Mouse (Mus musculus): ENCODE data around the gene Atp2b2. TPM values are rescaled to one million over a fixed set of nuclear protein-coding genes. Genes with fewer than 3 reads are reported as not detected.

The Atp2b2 gene
- polyA plus RNA-seq, 2 experiments, result 0.55 to 0.91 TPM

GRCm38 (mm10) chr6:113741425-113741824 lies 301.0 kb downstream of the Atp2b2 start:
- no peak overlapping the region for H3K4me3 ChIP-seq (ENCODE audit: insufficient read depth in 1 of 2, low read depth in 2 of 2, low read length in 2 of 2)
- no peak overlapping the region for H3K27ac ChIP-seq
- peaks cover 4% of the 10 kb centered on the region; the same call in 1 of the 2 replicates for H3K36me3 ChIP-seq (replicated peaks; ENCODE audit: control insufficient read depth, insufficient read depth, low read depth)
- H3K27me3 ChIP-seq (ENCODE audit: control insufficient read depth, insufficient read depth, low read length), result no peaks in the 10 kb centered on the region; the same call in 1 of the 2 replicates
- peaks cover 4 to 9% of the 10 kb centered on the region in 2 experiments; a peak in 3 of 4 replicates for H3K4me1 ChIP-seq (replicated peaks; ENCODE audit: control insufficient read depth in 2 of 2, insufficient read depth in 2 of 2, low read length in 1 of 2)
- DNase-seq (ENCODE audit: low read depth in 3 of 3, low spot score in 3 of 3), result no peak
- WGBS (ENCODE audit: insufficient replicate concordance), result 48% methylated on average over 2 of the region's 2 CpGs
- no peak overlapping the region for H3K9ac ChIP-seq (replicated peaks)
- no peak overlapping the region for H3K4me2 ChIP-seq (ENCODE audit: low read depth)
- no peak for ATAC-seq (ENCODE audit: insufficient read depth)
- TF ChIP-seq CTCF (IDR thresholded peaks at IDR 0.05; ENCODE audit: low read depth) (no peak), EP300 (IDR thresholded peaks at IDR 0.05; ENCODE audit: low read depth) (no peak)
- H3K9me3 ChIP-seq (ENCODE audit: control insufficient read depth, low read length), result no peaks in the 10 kb centered on the region

GRCm38 (mm10) chr6:113740236-113741217 lies 301.9 kb downstream of the Atp2b2 start, which contains the start of gene Sec13:
Gene Sec13, minus strand, starts transcription at chr6:113740743.
- DNase-seq (ENCODE audit: low read depth in 3 of 3, low spot score in 3 of 3), result peak; percentile 75 to 79 (median 78)
- Histone ChIP-seq H3K4me1 (replicated peaks; ENCODE audit: control insufficient read depth in 2 of 2, insufficient read depth in 2 of 2, low read length in 1 of 2) (peaks cover 4 to 9% of the 10 kb centered on the region in 2 experiments; a peak in 3 of 4 replicates), H3K27me3 (ENCODE audit: control insufficient read depth, insufficient read depth, low read length) (no peaks in the 10 kb centered on the region), H3K9me3 (ENCODE audit: control insufficient read depth, low read length) (no peaks in the 10 kb centered on the region), H3K36me3 (replicated peaks; ENCODE audit: control insufficient read depth, insufficient read depth, low read depth) (peaks cover 12% of the 10 kb centered on the region), H3K4me3 (ENCODE audit: insufficient read depth in 1 of 2, low read depth in 2 of 2, low read length in 2 of 2) (peak within 1 kb of the TSS; percentile 98), H3K27ac (peak within 1 kb of the TSS; percentile 47), H3K9ac (replicated peaks) (peak within 1 kb of the TSS; percentile 96), H3K4me2 (ENCODE audit: low read depth) (peak within 1 kb of the TSS; percentile 91)
- TF ChIP-seq EP300 (IDR thresholded peaks at IDR 0.05; ENCODE audit: low read depth), result no peak
- no peak for TF ChIP-seq CTCF (IDR thresholded peaks at IDR 0.05; ENCODE audit: low read depth)
- ATAC-seq (ENCODE audit: insufficient read depth), result peak; percentile 85
- whole genome bisulfite sequencing (ENCODE audit: insufficient replicate concordance), result 6% methylated on average over 41 of the region's 41 CpGs

- no peak for TF ChIP-seq CTCF (IDR thresholded peaks at IDR 0.05; ENCODE audit: low read depth)
- Histone ChIP-seq H3K9me3 (ENCODE audit: control insufficient read depth, low read length) (no peaks in the 10 kb centered on the region), H3K36me3 (replicated peaks; ENCODE audit: control insufficient read depth, insufficient read depth, low read depth) (peaks cover 28% of the 10 kb centered on the region), H3K4me2 (ENCODE audit: low read depth) (no peak overlapping the region), H3K4me3 (ENCODE audit: insufficient read depth in 1 of 2, low read depth in 2 of 2, low read length in 2 of 2) (no peak overlapping the region), H3K27me3 (ENCODE audit: control insufficient read depth, insufficient read depth, low read length) (no peaks in the 10 kb centered on the region), H3K27ac (no peak overlapping the region), H3K4me1 (replicated peaks; ENCODE audit: control insufficient read depth in 2 of 2, insufficient read depth in 2 of 2, low read length in 1 of 2) (peaks cover 4 to 9% of the 10 kb centered on the region in 2 experiments; a peak in 3 of 4 replicates), H3K9ac (replicated peaks) (no peak overlapping the region)
- no peak for ATAC-seq (ENCODE audit: insufficient read depth)
- DNase-seq (ENCODE audit: low read depth in 3 of 3, low spot score in 3 of 3), result no peak
- 65% methylated on average over 9 of the region's 9 CpGs for WGBS (ENCODE audit: insufficient replicate concordance)
Measured at GRCm38 (mm10) chr6:113737318-113738046, 304.9 kb downstream of the Atp2b2 start.

GRCm38 (mm10) chr6:113731296-113731695 lies 311.1 kb downstream of the Atp2b2 start:
- Histone ChIP-seq H3K27me3 (ENCODE audit: control insufficient read depth, insufficient read depth, low read length) (no peaks in the 10 kb centered on the region), H3K9me3 (ENCODE audit: control insufficient read depth, low read length) (no peaks in the 10 kb centered on the region), H3K9ac (replicated peaks) (no peak overlapping the region), H3K27ac (no peak overlapping the region), H3K36me3 (replicated peaks; ENCODE audit: control insufficient read depth, insufficient read depth, low read depth) (peaks cover 64% of the 10 kb centered on the region), H3K4me2 (ENCODE audit: low read depth) (no peak overlapping the region), H3K4me3 (ENCODE audit: insufficient read depth in 1 of 2, low read depth in 2 of 2, low read length in 2 of 2) (no peak overlapping the region), H3K4me1 (replicated peaks; ENCODE audit: control insufficient read depth in 2 of 2, insufficient read depth in 2 of 2, low read length in 1 of 2) (no peaks in the 10 kb centered on the region)
- no peak for ATAC-seq (ENCODE audit: insufficient read depth)
- WGBS (ENCODE audit: insufficient replicate concordance), result 67% methylated on average over 3 of the region's 3 CpGs
- TF ChIP-seq CTCF (IDR thresholded peaks at IDR 0.05; ENCODE audit: low read depth), result no peak
- DNase-seq (ENCODE audit: low read depth in 3 of 3, low spot score in 3 of 3), result no peak

GRCm38 (mm10) chr6:113728181-113728580 lies 314.2 kb downstream of the Atp2b2 start:
- ATAC-seq (ENCODE audit: insufficient read depth), result no peak
- peaks cover 57% of the 10 kb centered on the region for H3K36me3 ChIP-seq (replicated peaks; ENCODE audit: control insufficient read depth, insufficient read depth, low read depth)
- 79% methylated on average over 7 of the region's 7 CpGs for WGBS (ENCODE audit: insufficient replicate concordance)

More at GRCm38 (mm10) chr6:113728181-113728580, 314.2 kb downstream of the Atp2b2 start:
- H3K4me3 ChIP-seq (ENCODE audit: insufficient read depth in 1 of 2, low read depth in 2 of 2, low read length in 2 of 2), result no peak overlapping the region
- no peaks in the 10 kb centered on the region for H3K9me3 ChIP-seq (ENCODE audit: control insufficient read depth, low read length)
- no peaks in the 10 kb centered on the region for H3K27me3 ChIP-seq (ENCODE audit: control insufficient read depth, insufficient read depth, low read length)
- H3K27ac ChIP-seq, result no peak overlapping the region
- no peak for DNase-seq (ENCODE audit: low read depth in 3 of 3, low spot score in 3 of 3)
- H3K9ac ChIP-seq (replicated peaks), result no peak overlapping the region
- H3K4me1 ChIP-seq (replicated peaks; ENCODE audit: control insufficient read depth in 2 of 2, insufficient read depth in 2 of 2, low read length in 1 of 2), result no peaks in the 10 kb centered on the region
- no peak for TF ChIP-seq CTCF (IDR thresholded peaks at IDR 0.05; ENCODE audit: low read depth)
- TF ChIP-seq EP300 (IDR thresholded peaks at IDR 0.05; ENCODE audit: low read depth), result no peak
- no peak overlapping the region for H3K4me2 ChIP-seq (ENCODE audit: low read depth)

All from liver, embryonic 14.5 days (tissue).